8 mouse cellular contexts compared by ENCODE assay signal in the genomic region with DNA sequence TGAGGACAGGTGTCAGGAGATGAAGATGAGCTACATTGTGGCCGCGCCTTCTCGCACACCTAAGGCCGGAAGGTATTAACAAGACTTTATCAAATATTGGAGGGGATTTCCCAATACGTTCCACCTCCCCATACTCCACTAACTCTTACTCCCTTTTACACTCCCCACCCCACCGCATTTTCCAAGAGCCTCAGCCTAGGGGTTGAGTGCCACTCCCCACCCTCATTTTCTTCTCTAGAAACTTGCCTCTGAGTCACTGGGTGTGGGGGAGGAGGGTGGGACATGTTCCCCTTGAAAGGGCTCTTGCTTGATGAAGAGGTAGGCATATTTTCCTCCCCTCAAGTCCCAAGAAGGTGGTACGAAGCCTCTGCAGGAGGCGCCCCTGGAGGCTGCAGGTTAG. TPM values are rescaled to one million over a fixed set of nuclear protein-coding genes. Genes with fewer than 3 reads are reported as not detected.
DNase-seq lines count a peak whose midpoint lies in the region; ATAC-seq and TF ChIP-seq lines count a peak whose summit lies in the region.

No protein-coding gene starts in this region.

- no peak for ATAC-seq in heart, postnatal 0 days (ENCODE audit: insufficient read depth, low read depth)

- H3K4me1 ChIP-seq in heart, postnatal 0 days (ENCODE audit: control insufficient read depth, insufficient read depth), result peaks cover 34% of the 10 kb centered on the region
- peaks cover 53% of the 10 kb centered on the region for H3K4me1 ChIP-seq in midbrain, embryonic 10.5 days

- H3K9me3 ChIP-seq in heart, postnatal 0 days (replicated peaks; ENCODE audit: control insufficient read depth, low read length), result no peaks in the 10 kb centered on the region
- no peaks in the 10 kb centered on the region for H3K9me3 ChIP-seq in midbrain, embryonic 10.5 days (replicated peaks)

- TF ChIP-seq CTCF in heart, postnatal 0 days (IDR thresholded peaks at IDR 0.05; ENCODE audit: low read depth), result no peak

- peak overlapping the region; percentile 98 for H3K27ac ChIP-seq in heart, postnatal 0 days (ENCODE audit: low read depth)
- H3K27ac ChIP-seq in midbrain, embryonic 10.5 days (replicated peaks), result no peak overlapping the region

- no peak for DNase-seq in heart, postnatal 0 days (ENCODE audit: low spot score)
- no peak for DNase-seq in heart, postnatal 36 days
- peak; percentile 64 for DNase-seq in R1 (ENCODE audit: low read depth, low spot score)
- peak; percentile 90 for DNase-seq in induced T-regulatory cell, adult 2 months (ENCODE audit: low read depth)
- DNase-seq in midbrain, embryonic 10.5 days (ENCODE audit: low spot score), result no peak
- no peak for DNase-seq in cerebellum, postnatal 14 days
- no peak for DNase-seq in right cerebral cortex, postnatal 10 days (ENCODE audit: low spot score in 2 of 2)
- DNase-seq in urinary bladder, postnatal 4 days (ENCODE audit: low spot score in 2 of 2), result no peak

- peak overlapping the region; percentile 87 for H3K9ac ChIP-seq in heart, postnatal 0 days (replicated peaks; ENCODE audit: low read depth, low read length)

- peak overlapping the region; percentile 78 for H3K4me3 ChIP-seq in heart, postnatal 0 days (ENCODE audit: low read depth, low read length)
- H3K4me3 ChIP-seq in midbrain, embryonic 10.5 days, result peak overlapping the region; percentile 73

- H3K27me3 ChIP-seq in heart, postnatal 0 days (ENCODE audit: control insufficient read depth, insufficient read depth, low read length), result no peaks in the 10 kb centered on the region
- H3K27me3 ChIP-seq in midbrain, embryonic 10.5 days (ENCODE audit: low read depth, poor library complexity, severe bottlenecking), result peaks cover 9% of the 10 kb centered on the region

- TF ChIP-seq EP300 in heart, postnatal 0 days (IDR thresholded peaks at IDR 0.05; ENCODE audit: low read depth), result no peak

- H3K36me3 ChIP-seq in heart, postnatal 0 days (replicated peaks; ENCODE audit: control insufficient read depth, insufficient read depth, low read length), result no peaks in the 10 kb centered on the region
- peaks cover 8% of the 10 kb centered on the region; the same call in 1 of the 2 replicates for H3K36me3 ChIP-seq in midbrain, embryonic 10.5 days

- H3K4me2 ChIP-seq in heart, postnatal 0 days (ENCODE audit: low read depth, low read length), result peak overlapping the region; percentile 68

- 22% methylated on average over 8 of the region's 8 CpGs for WGBS in heart, postnatal 0 days
- 22% methylated on average over 8 of the region's 8 CpGs for WGBS in midbrain, embryonic 10.5 days

- intact Hi-C loops in heart, postnatal 36 days (cut with DNase I), result no loop called here

RNA-seq across cellular contexts. Expression of a gene that starts 1.0 kb away (rescaled TPM):
- 23.9 and 43.4 TPM in 2 replicates for total RNA-seq in heart, postnatal 0 days (2014; rRNA removed; ENCODE audit: low replicate concordance)
- 18.7 and 21.2 TPM in 2 replicates for polyA plus RNA-seq in heart, postnatal 0 days (2015; fragmentation: Nextera tagmentation; extraction: Ambion mirVana)
- total RNA-seq in heart, postnatal 36 days (2021), result 10 to 100 TPM; 16.7 to 19.3 TPM
- polyA plus RNA-seq in midbrain, embryonic 10.5 days (2016; fragmentation: Nextera tagmentation; extraction: Ambion mirVana), result 8.7 and 10.3 TPM in 2 replicates

RNA-seq across cellular contexts. Expression of a gene that starts 26.3 kb away (rescaled TPM):
- total RNA-seq in heart, postnatal 0 days (2014; rRNA removed; ENCODE audit: low replicate concordance), result 29.3 and 38.8 TPM in 2 replicates
- 12.4 and 14.7 TPM in 2 replicates for polyA plus RNA-seq in heart, postnatal 0 days (2015; fragmentation: Nextera tagmentation; extraction: Ambion mirVana)
- total RNA-seq in heart, postnatal 36 days (2021), result 10 to 100 TPM; 16.6 to 19.0 TPM
- 77.9 and 83.9 TPM in 2 replicates for polyA plus RNA-seq in midbrain, embryonic 10.5 days (2016; fragmentation: Nextera tagmentation; extraction: Ambion mirVana)

RNA-seq across cellular contexts. Expression of a gene that starts 30.9 kb away (rescaled TPM):
- not detected in 2 replicates for total RNA-seq in heart, postnatal 0 days (2014; rRNA removed; ENCODE audit: low replicate concordance)
- polyA plus RNA-seq in heart, postnatal 0 days (2015; fragmentation: Nextera tagmentation; extraction: Ambion mirVana), result 0.36 TPM in 1 of 2 replicates, not detected in the other
- total RNA-seq in heart, postnatal 36 days (2021), result not detected
- polyA plus RNA-seq in midbrain, embryonic 10.5 days (2016; fragmentation: Nextera tagmentation; extraction: Ambion mirVana), result 0.21 and 0.67 TPM in 2 replicates

RNA-seq across cellular contexts. Expression of a gene that starts 52.3 kb away (rescaled TPM):
- 6.5 and 8.7 TPM in 2 replicates for total RNA-seq in heart, postnatal 0 days (2014; rRNA removed; ENCODE audit: low replicate concordance)
- polyA plus RNA-seq in heart, postnatal 0 days (2015; fragmentation: Nextera tagmentation; extraction: Ambion mirVana), result 10.7 and 11.1 TPM in 2 replicates
- total RNA-seq in heart, postnatal 36 days (2021), result 10 to 100 TPM in 1 of 2 experiments, 1 to 10 TPM in 1; 7.3 to 10.7 TPM
- 10.3 and 10.4 TPM in 2 replicates for polyA plus RNA-seq in midbrain, embryonic 10.5 days (2016; fragmentation: Nextera tagmentation; extraction: Ambion mirVana)

Comparison
In these comparisons a context has a peak if more than half of its experiments do, and no peak if none do; other contexts are left out.
1. DNase-seq: peak in R1 (single experiment) and induced T-regulatory cell, adult 2 months (single experiment); none in heart, postnatal 0 days (single experiment), heart, postnatal 36 days (0 of 2), midbrain, embryonic 10.5 days (single experiment), cerebellum, postnatal 14 days (0 of 2), right cerebral cortex, postnatal 10 days (0 of 2) and urinary bladder, postnatal 4 days (0 of 2).